Mouse (Mus musculus) liver, adult 2 months (tissue): ENCODE measurements around the gene 1700042G07Rik. TPM values are rescaled to one million over a fixed set of nuclear protein-coding genes. Genes with fewer than 3 reads are reported as not detected.

ENCODE experiments used
- DNase-seq: peaks from one replicate; pipeline ENCODE4 v3.0.0-alpha.2; 2011; ENCODE audit warnings: low read depth, low spot score; ENCODE audit errors: extremely low read depth
- H3K27ac ChIP-seq: fragments of 200-500 bp; replicated peaks from 2 replicates; pipeline ENCODE4 v1.5.1; 2012; ENCODE audit warnings: low read depth, mild to moderate bottlenecking, control low read depth, inconsistent platforms, low read length; ENCODE audit not compliant: insufficient read depth
- H3K27me3 ChIP-seq: fragments of 200-500 bp; 2 replicates; pipeline ENCODE4 v1.6.1; 2012; ENCODE audit warnings: mild to moderate bottlenecking, moderate library complexity, low read length, inconsistent platforms; ENCODE audit not compliant: control insufficient read depth, insufficient read depth
- H3K36me3 ChIP-seq: fragments of 200-500 bp; 2 replicates; pipeline ENCODE4 v1.6.1; 2012; ENCODE audit warnings: low read length, inconsistent platforms; ENCODE audit not compliant: control insufficient read depth, insufficient read depth
- H3K4me1 ChIP-seq: fragments of 200-500 bp; 2 replicates; pipeline ENCODE4 v1.6.1; 2011; ENCODE audit warnings: low read length; ENCODE audit not compliant: control insufficient read depth, insufficient read depth
- H3K4me3 ChIP-seq: fragments of 200-500 bp; 2 replicates; pipeline ENCODE4 v1.5.1; 2011; ENCODE audit warnings: low read depth, mild to moderate bottlenecking, control low read depth, low read length, moderate library complexity; ENCODE audit not compliant: insufficient read depth
- H3K79me2 ChIP-seq: fragments of 200-500 bp; 2 replicates; pipeline ENCODE4 v1.6.1; 2012; ENCODE audit warnings: inconsistent platforms, mild to moderate bottlenecking, low read length, moderate library complexity; ENCODE audit not compliant: control insufficient read depth, insufficient read depth
- H3K9ac ChIP-seq: fragments of 200-500 bp; 2 replicates; pipeline ENCODE4 v1.6.1; 2012; ENCODE audit warnings: low read depth, mild to moderate bottlenecking, control low read depth, inconsistent platforms, low read length
- CTCF ChIP-seq: fragments of 200-500 bp; IDR thresholded peaks from 2 replicates; pipeline ENCODE4 v1.5.1; 2011; ENCODE audit warnings: low read depth, low read length, control low read depth
- POLR2A ChIP-seq: fragments of 200-500 bp; IDR thresholded peaks from 2 replicates; pipeline ENCODE4 v1.6.1; 2011; ENCODE audit warnings: low read length, control low read depth; ENCODE audit not compliant: insufficient read depth; ENCODE audit errors: extremely low read depth
- WGBS: fragments of 180-500 bp; shearing (Covaris S2); methylation state at CpG from one replicate; pipeline ENCODE4 v1.1.7; 2018; 5-methylcytosine and 5-hydroxymethylcytosine counted together
- polyA plus RNA-seq: library from polyadenylated mRNA; depleted of rRNA; stranded (reverse); fragments of >200 nt; gene quantifications from 2 replicates; pipeline ENCODE4 v1.2.3, GENCODE M21; 2012; rRNA removed
- total RNA-seq: library from RNA; depleted of rRNA; stranded (reverse); fragments of >200 nt; gene quantifications from 2 replicates; pipeline ENCODE4 v1.2.3, GENCODE M21; 2014; rRNA removed

1700042G07Rik gene
- total and polyA plus RNA-seq, 2 experiments, result not detected

- Histone ChIP-seq H3K79me2 (no peaks in the 10 kb centered on the region), H3K4me3 (peak overlapping the region; percentile 23; the same call in 1 of the 2 replicates), H3K36me3 (no peaks in the 10 kb centered on the region), H3K9ac (no peak overlapping the region), H3K27ac (no peak overlapping the region), H3K27me3 (no peaks in the 10 kb centered on the region), H3K4me1 (peaks cover 2% of the 10 kb centered on the region; the same call in 1 of the 2 replicates)
- WGBS, result 38% methylated on average over 6 of the region's 6 CpGs
- peak; percentile 3 for DNase-seq
- no peak for TF ChIP-seq POLR2A
- TF ChIP-seq CTCF, result no peak
Observed at GRCm38 (mm10) chr4:116222843-116223119, 49.6 kb downstream of the 1700042G07Rik start.

Other genes with a start within 250 kb of the 1700042G07Rik start
- gene Dmbx1, start 233.4 kb upstream of the 1700042G07Rik start, total RNA-seq, result not detected in 2 replicates
- not detected in 2 replicates for gene Dmbx1, start 233.4 kb upstream of the 1700042G07Rik start, polyA plus RNA-seq
- gene Faah, start 155.4 kb upstream of the 1700042G07Rik start, total RNA-seq, result 55.9 and 71.4 TPM in 2 replicates
- gene Faah, start 155.4 kb upstream of the 1700042G07Rik start, polyA plus RNA-seq, result 120 and 125 TPM in 2 replicates
- 14.5 and 15.0 TPM in 2 replicates for gene Nsun4, start 119.5 kb upstream of the 1700042G07Rik start, total RNA-seq
- 8.9 and 11.8 TPM in 2 replicates for gene Nsun4, start 119.5 kb upstream of the 1700042G07Rik start, polyA plus RNA-seq
- gene Uqcrh, start 98.3 kb upstream of the 1700042G07Rik start, total RNA-seq, result 528 and 609 TPM in 2 replicates
- gene Uqcrh, start 98.3 kb upstream of the 1700042G07Rik start, polyA plus RNA-seq, result 158 and 193 TPM in 2 replicates
- gene Lrrc41, start 98.1 kb upstream of the 1700042G07Rik start, total RNA-seq, result 18.5 and 25.2 TPM in 2 replicates
- 36.5 and 45.8 TPM in 2 replicates for gene Lrrc41, start 98.1 kb upstream of the 1700042G07Rik start, polyA plus RNA-seq
- gene Rad54l, start 49.7 kb upstream of the 1700042G07Rik start, total RNA-seq, result 0.18 and 0.40 TPM in 2 replicates
- gene Rad54l, start 49.7 kb upstream of the 1700042G07Rik start, polyA plus RNA-seq, result 0.06 and 0.11 TPM in 2 replicates
- 14.7 and 15.4 TPM in 2 replicates for gene Pomgnt1, start 49.5 kb upstream of the 1700042G07Rik start, total RNA-seq
- gene Pomgnt1, start 49.5 kb upstream of the 1700042G07Rik start, polyA plus RNA-seq, result 15.2 and 19.1 TPM in 2 replicates
- gene Lurap1, start 22.0 kb upstream of the 1700042G07Rik start, total RNA-seq, result 0.18 and 0.27 TPM in 2 replicates
- gene Lurap1, start 22.0 kb upstream of the 1700042G07Rik start, polyA plus RNA-seq, result 0.12 and 0.87 TPM in 2 replicates
- gene Tspan1, start 5.8 kb upstream of the 1700042G07Rik start, total RNA-seq, result 0.09 TPM in 1 of 2 replicates, not detected in the other
- gene Tspan1, start 5.8 kb upstream of the 1700042G07Rik start, polyA plus RNA-seq, result 0.27 TPM in 1 of 2 replicates, not detected in the other
- not detected in 2 replicates for gene Gm49337, start within 50 bp of the 1700042G07Rik start, total RNA-seq
- not detected in 2 replicates for gene Gm49337, start within 50 bp of the 1700042G07Rik start, polyA plus RNA-seq
- gene Pik3r3, start 48.2 kb downstream of the 1700042G07Rik start, total RNA-seq, result 1.0 and 1.4 TPM in 2 replicates
- gene Pik3r3, start 48.2 kb downstream of the 1700042G07Rik start, polyA plus RNA-seq, result 1.3 and 1.7 TPM in 2 replicates